Mouse (Mus musculus): Measurements from ENCODE around the gene Ccpg1os. TPM values are rescaled to one million over a fixed set of nuclear protein-coding genes. Genes with fewer than 3 reads are reported as not detected.
A peak's percentile ranks its signal among the peaks of the same experiment; 100 is the strongest.

Gene Ccpg1os
- total and polyA plus RNA-seq, 3 experiments: 2.3 to 4.6 TPM; not detected in 1

DNA sequence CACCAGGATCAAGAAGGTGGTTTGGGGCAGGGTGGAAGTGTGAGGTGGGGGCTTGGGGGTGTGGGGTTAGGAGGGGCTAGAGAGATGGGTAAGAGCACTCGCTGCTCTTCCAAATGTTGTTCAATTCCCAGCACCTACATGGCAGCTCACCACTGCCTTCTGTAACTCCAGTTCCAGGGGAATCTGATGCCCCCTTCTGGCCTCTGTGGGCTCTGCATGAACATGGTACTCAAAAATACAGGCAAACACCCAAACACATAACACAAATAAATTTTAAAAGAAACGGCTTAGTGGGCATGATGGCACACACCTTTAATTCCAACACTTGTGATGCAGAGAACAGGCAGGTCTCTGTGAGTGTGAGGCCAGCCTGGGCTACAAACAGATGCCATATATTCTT lies 30.4 kb downstream of the Ccpg1os start:
- Histone ChIP-seq H3K79me2 (ENCODE audit: control insufficient read depth, insufficient read depth, low read length, poor library complexity) (no peaks in the 10 kb centered on the region; the same call in 1 of the 2 replicates), H3K36me3 (ENCODE audit: control insufficient read depth in 1 of 2, insufficient read depth in 2 of 2, low read length in 2 of 2) (peaks cover 0 to 4% of the 10 kb centered on the region in 2 experiments; a peak in 2 of 4 replicates), H3K4me1 (ENCODE audit: control insufficient read depth in 1 of 2, insufficient read depth in 2 of 2, low read length in 2 of 2) (no peaks in the 10 kb centered on the region; a peak in 1 of 4 replicates), H3K9me3 (replicated peaks; ENCODE audit: insufficient read depth, low read length) (no peaks in the 10 kb centered on the region), H3K4me3 (ENCODE audit: control insufficient read depth in 1 of 2, insufficient read depth in 1 of 2, low read depth in 2 of 2, low read length in 2 of 2) (no peak overlapping the region), H3K9ac (ENCODE audit: control insufficient read depth, low read depth, low read length, poor library complexity, severe bottlenecking) (no peak overlapping the region), H3K27me3 (ENCODE audit: control insufficient read depth in 1 of 2, insufficient read depth in 2 of 2, low read length in 2 of 2) (peaks cover 3 to 6% of the 10 kb centered on the region in 2 experiments; a peak in 2 of 4 replicates), H3K27ac (ENCODE audit: control insufficient read depth, low read depth, low read length) (no peak overlapping the region)
- TF ChIP-seq MYB (IDR thresholded peaks at IDR 0.05; ENCODE audit: low read depth, low read length) (no peak), GATA1 (IDR thresholded peaks at IDR 0.05; ENCODE audit: low read depth, low read length) (no peak), RCOR1 (IDR thresholded peaks at IDR 0.05; ENCODE audit: low read depth, low read length) (no peak), EP300 (IDR thresholded peaks at IDR 0.05; ENCODE audit: low read depth in 1 of 2, low read length in 2 of 2) (no peak), SMC3 (IDR thresholded peaks at IDR 0.05; ENCODE audit: low read depth, low read length) (peak; percentile 65), TCF12 (IDR thresholded peaks at IDR 0.05; ENCODE audit: low read depth, low read length) (no peak), RAD21 (IDR thresholded peaks at IDR 0.05; ENCODE audit: low read depth, low read length) (peak; percentile 32), UBTF (IDR thresholded peaks at IDR 0.05; ENCODE audit: borderline replicate concordance, insufficient read depth, low read depth, low read length) (no peak), SIN3A (IDR thresholded peaks at IDR 0.05; ENCODE audit: low read length) (no peak), POLR2AphosphoS5 (IDR thresholded peaks at IDR 0.05; ENCODE audit: borderline replicate concordance, low read depth, low read length) (no peak), CTCF (IDR thresholded peaks at IDR 0.05 in 2 of 3, conservative IDR thresholded peaks at IDR 0.05 in 1 of 3; ENCODE audit: control insufficient read depth in 1 of 3, insufficient read depth in 1 of 3, low read depth in 2 of 3, low read length in 3 of 3, poor library complexity in 1 of 3, severe bottlenecking in 1 of 3) (peak; percentile 32 to 67 (median 50); a peak in 5 of 6 replicates), USF2 (IDR thresholded peaks at IDR 0.05; ENCODE audit: borderline replicate concordance in 1 of 2, insufficient read depth in 1 of 2, low read depth in 1 of 2, low read length in 2 of 2) (no peak), MAZ (IDR thresholded peaks at IDR 0.05; ENCODE audit: low read depth, low read length) (no peak), POLR2AphosphoS2 (IDR thresholded peaks at IDR 0.05; ENCODE audit: low read length) (no peak)
- peak; percentile 57 for DNase-seq (ENCODE audit: low read depth, low spot score)

DNA sequence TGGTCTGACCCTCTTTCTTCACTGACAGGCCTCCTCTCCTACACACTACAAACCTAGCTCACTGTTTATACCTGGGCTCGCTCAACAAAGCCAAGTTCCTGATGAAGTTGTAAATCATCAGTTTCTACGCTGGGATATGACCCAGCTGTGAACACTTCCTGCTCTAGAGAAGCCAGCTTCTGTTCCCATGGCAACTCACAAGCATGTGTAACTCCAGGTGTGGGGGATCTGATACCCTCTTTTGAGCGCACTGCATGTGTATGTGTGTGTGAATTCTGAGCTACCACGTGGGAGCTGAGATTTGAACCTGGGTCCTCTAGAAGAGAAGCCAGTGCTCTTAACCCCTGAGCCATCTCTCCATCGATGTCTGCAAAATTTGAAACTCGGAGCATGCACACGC lies 35.6 kb downstream of the Ccpg1os start:
- Histone ChIP-seq H3K9ac (ENCODE audit: control insufficient read depth, low read depth, low read length, poor library complexity, severe bottlenecking) (no peak overlapping the region), H3K4me1 (ENCODE audit: control insufficient read depth in 1 of 2, insufficient read depth in 2 of 2, low read length in 2 of 2) (no peaks in the 10 kb centered on the region), H3K36me3 (ENCODE audit: control insufficient read depth in 1 of 2, insufficient read depth in 2 of 2, low read length in 2 of 2) (no peaks in the 10 kb centered on the region), H3K4me3 (ENCODE audit: control insufficient read depth in 1 of 2, insufficient read depth in 1 of 2, low read depth in 2 of 2, low read length in 2 of 2) (no peak overlapping the region), H3K27ac (ENCODE audit: control insufficient read depth, low read depth, low read length) (no peak overlapping the region), H3K79me2 (ENCODE audit: control insufficient read depth, insufficient read depth, low read length, poor library complexity) (no peaks in the 10 kb centered on the region), H3K27me3 (ENCODE audit: control insufficient read depth in 1 of 2, insufficient read depth in 2 of 2, low read length in 2 of 2) (peaks cover 5 to 9% of the 10 kb centered on the region in 2 experiments), H3K9me3 (replicated peaks; ENCODE audit: insufficient read depth, low read length) (no peaks in the 10 kb centered on the region)
- DNase-seq (ENCODE audit: low read depth, low spot score): no peak
- TF ChIP-seq GATA1 (IDR thresholded peaks at IDR 0.05; ENCODE audit: low read depth, low read length) (no peak), MYC (IDR thresholded peaks at IDR 0.05; ENCODE audit: low read depth, low read length) (no peak), NELFE (IDR thresholded peaks at IDR 0.05; ENCODE audit: low read depth, low read length) (no peak), TBP (IDR thresholded peaks at IDR 0.05; ENCODE audit: low read depth, low read length) (no peak), ZKSCAN1 (IDR thresholded peaks at IDR 0.05; ENCODE audit: low read depth, low read length) (no peak), MAFK (IDR thresholded peaks at IDR 0.05; ENCODE audit: borderline replicate concordance, low read depth, low read length) (no peak), MAX (IDR thresholded peaks at IDR 0.05; ENCODE audit: low read length) (no peak), USF2 (IDR thresholded peaks at IDR 0.05; ENCODE audit: borderline replicate concordance in 1 of 2, insufficient read depth in 1 of 2, low read depth in 1 of 2, low read length in 2 of 2) (no peak), POLR2AphosphoS5 (IDR thresholded peaks at IDR 0.05; ENCODE audit: borderline replicate concordance, low read depth, low read length) (no peak), BHLHE40 (IDR thresholded peaks at IDR 0.05; ENCODE audit: borderline replicate concordance, low read depth, low read length) (no peak)

Data from MEL (cell line).